Mouse (Mus musculus) erythroblast, adult 5-6 weeks (primary cell): ENCODE data around the gene Wfdc1. TPM values are rescaled to one million over a fixed set of nuclear protein-coding genes. Genes with fewer than 3 reads are reported as not detected.

Source experiments
- ATAC-seq: replicated peaks from 2 replicates; pipeline ENCODE4 v1.8.0; 2016; ENCODE audit warnings: moderate number of reproducible peaks, mild to moderate bottlenecking, moderate TSS enrichment, inconsistent platforms; ENCODE audit not compliant: poor library complexity, low FRiP score, severe bottlenecking
- total RNA-seq, 2 experiments: library from RNA; stranded (forward) in 1 of 2; stranded (reverse) in 1 of 2; fragments of 150-400 nt in 1 of 2; fragments of 200-764, 138-1000 nt in 1 of 2; gene quantifications; 2 replicates each; pipeline versions ENCODE4 v1.2.3 to v1.2.4; 2015 to 2017; ENCODE audit warnings: low replicate concordance in 2 of 2

The Wfdc1 gene
- total RNA-seq, 2 experiments from 2014 or later: not detected

- peak; percentile 69 for ATAC-seq
Observed at GRCm38 (mm10) chr8:119676389-119676788, 10.2 kb downstream of the Wfdc1 start.

- ATAC-seq: no peak
Observed at GRCm38 (mm10) chr8:119678138-119678843, 12.1 kb downstream of the Wfdc1 start.

GRCm38 (mm10) chr8:119679184-119679583 lies 13.0 kb downstream of the Wfdc1 start:
- no peak for ATAC-seq

- ATAC-seq: no peak
Observed at GRCm38 (mm10) chr8:119690602-119691001, 24.4 kb downstream of the Wfdc1 start.

GRCm38 (mm10) chr8:119691989-119692388 lies 25.8 kb downstream of the Wfdc1 start:
- no peak for ATAC-seq

GRCm38 (mm10) chr8:119694696-119695095 lies 28.5 kb downstream of the Wfdc1 start:
- ATAC-seq: no peak

- no peak for ATAC-seq
Observed at GRCm38 (mm10) chr8:119697163-119697562, 31.0 kb downstream of the Wfdc1 start.

GRCm38 (mm10) chr8:119698960-119699359 lies 32.8 kb downstream of the Wfdc1 start:
- no peak for ATAC-seq

GRCm38 (mm10) chr8:119699549-119700134 lies 33.5 kb downstream of the Wfdc1 start, which contains the start of gene Atp2c2:
Gene Atp2c2, plus strand, starts transcription at chr8:119700009.
- no peak for ATAC-seq

GRCm38 (mm10) chr8:119702965-119703364 lies 36.8 kb downstream of the Wfdc1 start:
- no peak for ATAC-seq

- ATAC-seq: no peak
Observed at GRCm38 (mm10) chr8:119707146-119707545, 41.0 kb downstream of the Wfdc1 start.

GRCm38 (mm10) chr8:119708471-119708870 lies 42.3 kb downstream of the Wfdc1 start:
- no peak for ATAC-seq

- no peak for ATAC-seq
Observed at GRCm38 (mm10) chr8:119708878-119709702, 42.9 kb downstream of the Wfdc1 start.

- no peak for ATAC-seq
Observed at GRCm38 (mm10) chr8:119709703-119710093, 43.5 kb downstream of the Wfdc1 start.

- no peak for ATAC-seq
Observed at GRCm38 (mm10) chr8:119712226-119712625, 46.1 kb downstream of the Wfdc1 start.

GRCm38 (mm10) chr8:119713421-119713820 lies 47.3 kb downstream of the Wfdc1 start:
- ATAC-seq: no peak

- no peak for ATAC-seq
Observed at GRCm38 (mm10) chr8:119715221-119715620, 49.1 kb downstream of the Wfdc1 start.

- ATAC-seq: no peak
Observed at GRCm38 (mm10) chr8:119716730-119717299, 50.6 kb downstream of the Wfdc1 start.

GRCm38 (mm10) chr8:119717765-119718164 lies 51.6 kb downstream of the Wfdc1 start:
- ATAC-seq: peak; percentile 59

- ATAC-seq: no peak
Observed at GRCm38 (mm10) chr8:119719011-119719501, 52.9 kb downstream of the Wfdc1 start.
